Mouse (Mus musculus) hindbrain, embryonic 13.5 days (tissue): ENCODE data around the gene Mrap. TPM values are rescaled to one million over a fixed set of nuclear protein-coding genes. Genes with fewer than 3 reads are reported as not detected.

Source experiments
- ATAC-seq: fragments of 200-750 bp; cut with Nextera tagmentation; 2 replicates; pipeline ENCODE4 v1.8.0; 2017; ENCODE audit warnings: moderate TSS enrichment; ENCODE audit not compliant: low FRiP score
- H3K27ac ChIP-seq: fragments of 300-500 bp; sonication (generic); 2 replicates; pipeline ENCODE4 v1.5.1; 2015; ENCODE audit warnings: inconsistent platforms, mild to moderate bottlenecking, moderate library complexity
- H3K27me3 ChIP-seq: fragments of 300-500 bp; sonication (generic); 2 replicates; pipeline ENCODE4 v1.6.1; 2015; ENCODE audit warnings: mild to moderate bottlenecking, inconsistent platforms
- H3K36me3 ChIP-seq: fragments of 300-500 bp; sonication (generic); 2 replicates; pipeline ENCODE4 v1.6.1; 2015; ENCODE audit warnings: mild to moderate bottlenecking, inconsistent platforms
- H3K4me1 ChIP-seq: fragments of 300-500 bp; sonication (generic); replicated peaks from 2 replicates; pipeline ENCODE4 v1.6.1; 2015; ENCODE audit warnings: inconsistent platforms
- H3K4me2 ChIP-seq: fragments of 300-500 bp; sonication (generic); 2 replicates; pipeline ENCODE4 v1.6.1; 2015; ENCODE audit warnings: inconsistent platforms, mild to moderate bottlenecking, moderate library complexity
- H3K4me3 ChIP-seq: fragments of 300-500 bp; sonication (generic); 2 replicates; pipeline ENCODE4 v1.5.1; 2015; ENCODE audit warnings: mild to moderate bottlenecking, inconsistent platforms
- H3K9ac ChIP-seq: fragments of 300-500 bp; sonication (generic); 2 replicates; pipeline ENCODE4 v1.6.1; 2015; ENCODE audit warnings: mild to moderate bottlenecking, inconsistent platforms
- H3K9me3 ChIP-seq: fragments of 300-500 bp; sonication (generic); 2 replicates; pipeline ENCODE4 v1.6.1; 2016; ENCODE audit warnings: inconsistent platforms
- WGBS: fragments of 180-500 bp; shearing (Covaris S2); methylation state at CpG from one replicate; pipeline ENCODE4 v1.1.7; 2015; 5-methylcytosine and 5-hydroxymethylcytosine counted together
- polyA plus RNA-seq: library from polyadenylated mRNA; unstranded; fragments of >200 nt; fragmentation: Nextera tagmentation; extraction: Ambion mirVana; gene quantifications from 2 replicates; pipeline ENCODE4 v1.2.1, GENCODE M21; 2015

Gene Mrap
- polyA plus RNA-seq, result not detected in 2 replicates

- 87% methylated on average over 26 of the region's 26 CpGs for WGBS
- H3K4me3 ChIP-seq, result no peak within 1 kb of the TSS
- H3K27me3 ChIP-seq, result 0 out of 2 replicates have a peak, but pooled peaks cover 3% of the 10 kb centered on the region
- no peaks in the 10 kb centered on the region for H3K36me3 ChIP-seq
- H3K4me1 ChIP-seq, result peaks cover 15% of the 10 kb centered on the region
- no peak for ATAC-seq
- H3K4me2 ChIP-seq, result no peak within 1 kb of the TSS
- no peak within 1 kb of the TSS for H3K27ac ChIP-seq
- H3K9ac ChIP-seq, result no peak within 1 kb of the TSS
- H3K9me3 ChIP-seq, result no peaks in the 10 kb centered on the region
Measured at GRCm38 (mm10) chr16:90738092-90738956, at the start of gene Mrap. Mrap (plus strand) TSS chr16:90738207.

DNA sequence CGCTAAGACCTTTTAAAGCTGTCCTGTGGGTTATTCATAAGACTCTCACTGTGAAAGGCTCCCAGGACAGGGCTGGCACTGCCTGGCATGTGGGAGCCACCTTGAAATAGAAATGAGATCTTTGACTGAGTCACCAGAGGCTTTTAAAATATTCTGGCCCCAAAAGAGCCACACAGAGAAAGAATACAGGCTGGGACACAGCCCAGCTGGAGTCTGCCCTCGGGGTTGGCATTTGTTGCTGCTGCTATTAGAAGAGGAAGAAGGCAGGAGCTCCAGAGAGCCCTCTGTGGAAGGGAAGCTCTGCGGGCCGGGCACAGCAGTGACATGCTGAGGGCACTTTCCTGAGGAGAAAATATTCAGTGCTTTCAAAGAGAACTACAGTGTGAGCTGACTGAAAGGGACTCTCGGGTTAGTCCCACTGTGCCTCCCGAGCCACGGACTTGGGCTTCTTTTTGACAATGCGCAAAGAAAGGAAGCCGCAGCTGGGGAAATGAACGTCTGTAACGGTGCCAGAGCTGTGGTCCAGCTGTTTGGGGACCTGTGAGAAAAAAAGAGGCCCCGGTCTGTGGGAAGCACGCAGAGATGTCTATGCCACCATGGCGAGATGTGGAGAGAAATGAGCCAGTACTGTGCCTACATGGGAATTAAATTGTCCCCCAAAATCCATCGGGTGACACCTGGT lies 45.2 kb upstream of the Mrap start:
- Histone ChIP-seq H3K4me3 (no peak overlapping the region), H3K27me3 (no peaks in the 10 kb centered on the region; the same call in 1 of the 2 replicates), H3K4me1 (peaks cover 17% of the 10 kb centered on the region), H3K36me3 (no peaks in the 10 kb centered on the region), H3K27ac (0 out of 2 replicates have a peak overlapping the region, but pooled peaks have one; percentile 23), H3K9me3 (no peaks in the 10 kb centered on the region), H3K4me2 (no peak overlapping the region), H3K9ac (no peak overlapping the region)
- ATAC-seq, result no peak
- WGBS, result 63% methylated on average over 15 of the region's 15 CpGs

GRCm38 (mm10) chr16:90693625-90694024 lies 44.4 kb upstream of the Mrap start:
- Histone ChIP-seq H3K36me3 (no peaks in the 10 kb centered on the region), H3K4me3 (no peak overlapping the region), H3K4me1 (peaks cover 17% of the 10 kb centered on the region), H3K4me2 (no peak overlapping the region), H3K27me3 (peaks cover 4% of the 10 kb centered on the region; the same call in 1 of the 2 replicates), H3K9me3 (no peaks in the 10 kb centered on the region), H3K9ac (no peak overlapping the region), H3K27ac (no peak overlapping the region)
- no peak for ATAC-seq
- 94% methylated on average over 5 of the region's 5 CpGs for WGBS

- Histone ChIP-seq H3K9ac (no peak overlapping the region), H3K9me3 (no peaks in the 10 kb centered on the region), H3K36me3 (no peaks in the 10 kb centered on the region), H3K27ac (no peak overlapping the region), H3K4me3 (no peak overlapping the region), H3K4me1 (peaks cover 17% of the 10 kb centered on the region), H3K4me2 (no peak overlapping the region), H3K27me3 (peaks cover 4% of the 10 kb centered on the region; the same call in 1 of the 2 replicates)
- WGBS, result 72% methylated on average over 9 of the region's 9 CpGs
- ATAC-seq, result no peak
Measured at GRCm38 (mm10) chr16:90694719-90695118, 43.3 kb upstream of the Mrap start.

GRCm38 (mm10) chr16:90695121-90695520 lies 42.9 kb upstream of the Mrap start:
- no peak overlapping the region for H3K9ac ChIP-seq
- WGBS, result 78% methylated on average over 10 of the region's 10 CpGs
- H3K4me3 ChIP-seq, result no peak overlapping the region
- peaks cover 17% of the 10 kb centered on the region for H3K4me1 ChIP-seq
- no peak overlapping the region for H3K27ac ChIP-seq
- H3K9me3 ChIP-seq, result no peaks in the 10 kb centered on the region
- no peaks in the 10 kb centered on the region for H3K36me3 ChIP-seq
- H3K4me2 ChIP-seq, result no peak overlapping the region
- peaks cover 4% of the 10 kb centered on the region; the same call in 1 of the 2 replicates for H3K27me3 ChIP-seq
- ATAC-seq, result no peak

- peaks cover 4% of the 10 kb centered on the region; the same call in 1 of the 2 replicates for H3K27me3 ChIP-seq
- H3K9ac ChIP-seq, result no peak overlapping the region
- 61% methylated on average over 9 of the region's 9 CpGs for WGBS
- H3K4me1 ChIP-seq, result peaks cover 17% of the 10 kb centered on the region
- H3K27ac ChIP-seq, result no peak overlapping the region
- no peak for ATAC-seq
- no peak overlapping the region for H3K4me2 ChIP-seq
- H3K36me3 ChIP-seq, result no peaks in the 10 kb centered on the region
- no peaks in the 10 kb centered on the region for H3K9me3 ChIP-seq
- H3K4me3 ChIP-seq, result no peak overlapping the region
Measured at GRCm38 (mm10) chr16:90696306-90696705, 41.7 kb upstream of the Mrap start.

DNA sequence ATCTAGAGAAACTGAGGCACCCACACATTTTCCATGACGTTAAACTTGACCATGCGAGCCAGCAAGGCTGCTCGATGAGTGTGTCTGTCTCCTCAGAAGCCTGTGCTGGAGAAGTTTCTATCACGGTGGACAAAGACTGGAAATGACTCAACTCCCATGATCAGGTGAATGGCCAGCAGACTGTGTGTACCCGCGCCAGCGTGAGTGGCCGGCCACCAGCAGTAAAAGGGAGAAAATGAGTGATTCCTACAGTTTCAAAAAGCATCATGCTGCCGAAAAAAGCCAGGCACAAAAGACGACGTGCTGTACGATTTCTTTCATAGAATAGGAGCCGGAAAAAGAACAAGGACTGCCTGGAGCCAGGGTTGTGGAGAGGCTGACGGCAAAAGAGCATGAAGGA lies 38.6 kb upstream of the Mrap start:
- ATAC-seq, result no peak
- H3K36me3 ChIP-seq, result no peaks in the 10 kb centered on the region

GRCm38 (mm10) chr16:90701541-90701940 lies 36.5 kb upstream of the Mrap start:
- WGBS, result 95% methylated on average over 2 of the region's 2 CpGs
- no peaks in the 10 kb centered on the region for H3K9me3 ChIP-seq
- H3K27me3 ChIP-seq, result peaks cover 4% of the 10 kb centered on the region
- H3K36me3 ChIP-seq, result no peaks in the 10 kb centered on the region
- 0 out of 2 replicates have a peak, but pooled peaks cover under 1% of the 10 kb centered on the region for H3K4me1 ChIP-seq
- H3K27ac ChIP-seq, result no peak overlapping the region
- H3K4me2 ChIP-seq, result no peak overlapping the region
- H3K4me3 ChIP-seq, result no peak overlapping the region
- ATAC-seq, result no peak
- no peak overlapping the region for H3K9ac ChIP-seq

More for the DNA sequence above, 38.6 kb upstream of the Mrap start:
- no peaks in the 10 kb centered on the region for H3K9me3 ChIP-seq
- H3K4me2 ChIP-seq, result no peak overlapping the region
- WGBS, result 87% methylated on average over 14 of the region's 14 CpGs
- peaks cover 8% of the 10 kb centered on the region; the same call in 1 of the 2 replicates for H3K4me1 ChIP-seq
- no peak overlapping the region for H3K4me3 ChIP-seq
- H3K27me3 ChIP-seq, result peaks cover 4% of the 10 kb centered on the region
- no peak overlapping the region for H3K27ac ChIP-seq
- no peak overlapping the region for H3K9ac ChIP-seq

GRCm38 (mm10) chr16:90703646-90704045 lies 34.4 kb upstream of the Mrap start:
- 22% methylated on average over 1 of the region's 1 CpGs for WGBS
- Histone ChIP-seq H3K27ac (no peak overlapping the region), H3K9ac (no peak overlapping the region), H3K4me2 (no peak overlapping the region), H3K9me3 (no peaks in the 10 kb centered on the region), H3K4me3 (no peak overlapping the region), H3K4me1 (no peaks in the 10 kb centered on the region), H3K36me3 (no peaks in the 10 kb centered on the region), H3K27me3 (no peaks in the 10 kb centered on the region; the same call in 1 of the 2 replicates)
- no peak for ATAC-seq

- H3K27ac ChIP-seq, result no peak overlapping the region
- peaks cover 5% of the 10 kb centered on the region for H3K4me1 ChIP-seq
- WGBS, result 76% methylated on average over 13 of the region's 13 CpGs
- H3K9me3 ChIP-seq, result no peaks in the 10 kb centered on the region
- no peaks in the 10 kb centered on the region for H3K36me3 ChIP-seq
- no peak overlapping the region for H3K9ac ChIP-seq
- ATAC-seq, result no peak
- no peak overlapping the region for H3K4me3 ChIP-seq
- no peak overlapping the region for H3K4me2 ChIP-seq
- H3K27me3 ChIP-seq, result no peaks in the 10 kb centered on the region; the same call in 1 of the 2 replicates
Measured at GRCm38 (mm10) chr16:90704161-90704825, 33.7 kb upstream of the Mrap start.

- no peaks in the 10 kb centered on the region; the same call in 1 of the 2 replicates for H3K27me3 ChIP-seq
- no peaks in the 10 kb centered on the region for H3K9me3 ChIP-seq
- H3K4me1 ChIP-seq, result peaks cover 25% of the 10 kb centered on the region
- no peak overlapping the region for H3K4me3 ChIP-seq
- no peak overlapping the region for H3K9ac ChIP-seq
- 56% methylated on average over 3 of the region's 3 CpGs for WGBS
- H3K27ac ChIP-seq, result no peak overlapping the region
- no peak overlapping the region for H3K4me2 ChIP-seq
- no peak for ATAC-seq
- H3K36me3 ChIP-seq, result no peaks in the 10 kb centered on the region
Measured at GRCm38 (mm10) chr16:90706279-90706678, 31.7 kb upstream of the Mrap start.
